In the genomic region with DNA sequence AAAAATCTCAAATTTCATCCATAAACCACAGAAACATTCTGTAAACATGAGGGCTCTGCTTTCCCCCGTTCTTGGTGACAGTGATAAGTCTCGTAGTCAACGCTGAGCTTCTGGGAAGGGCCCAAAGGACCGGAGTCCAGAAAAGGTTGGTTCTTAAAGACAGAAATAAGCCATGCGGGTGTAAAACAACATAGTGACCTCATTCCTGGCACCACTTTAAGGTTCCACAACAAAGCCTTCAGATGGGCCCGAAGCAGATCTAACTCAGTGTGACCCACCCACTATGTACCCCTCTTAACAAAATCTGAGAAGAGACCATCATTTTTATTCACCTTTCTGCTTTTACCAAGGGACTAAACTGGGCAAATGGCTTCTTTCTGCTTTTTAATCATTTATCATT, we compare ENCODE assay signal across 18 mouse cellular contexts. TPM values are rescaled to one million over a fixed set of nuclear protein-coding genes. Genes with fewer than 3 reads are reported as not detected.
"Had no signal": no experiment of that assay in that cellular context is flagged by ENCODE, and none has a peak within 500 bp of the region (broad histone marks: within the 10 kb centered on the region; RNA-seq: fewer than 3 reads in every experiment).

No protein-coding gene starts in this region.

- H3K27ac ChIP-seq: kidney, postnatal 0 days; limb, embryonic 10.5 days; liver, embryonic 12.5 days; macrophage; midbrain, embryonic 15.5 days; neural tube, embryonic 13.5 days had no signal

- H3K4me1 ChIP-seq: limb, embryonic 10.5 days; liver, embryonic 12.5 days had no signal

- DNase-seq: kidney, adult 9 months; kidney, postnatal 36 days; layer of hippocampus, adult 9-11 months; lung, embryonic 14.5 days; lung, postnatal 10 days; retina, postnatal 1 day; right cerebral cortex, postnatal 4 days; spleen, adult 18-20 months; thymus, adult 18-20 months; thymus, postnatal 14 days had no signal

- H3K9me3 ChIP-seq: limb, embryonic 10.5 days; liver, embryonic 12.5 days; megakaryocyte, embryonic 14.5 days; midbrain, embryonic 15.5 days; neural tube, embryonic 13.5 days had no signal

- H3K9ac ChIP-seq: liver, embryonic 12.5 days; lung, embryonic 14.5 days; midbrain, embryonic 15.5 days; neural tube, embryonic 13.5 days had no signal

- ATAC-seq: liver, embryonic 12.5 days; midbrain, embryonic 15.5 days had no signal

- H3K4me3 ChIP-seq: limb, embryonic 10.5 days; liver, embryonic 12.5 days; megakaryocyte, embryonic 14.5 days; midbrain, embryonic 15.5 days; neural tube, embryonic 13.5 days had no signal

- H3K36me3 ChIP-seq: limb, embryonic 10.5 days; liver, embryonic 12.5 days; midbrain, embryonic 15.5 days; neural tube, embryonic 13.5 days had no signal

- H3K4me2 ChIP-seq: liver, embryonic 12.5 days; lung, embryonic 14.5 days; midbrain, embryonic 15.5 days; neural tube, embryonic 13.5 days had no signal

- H3K27me3 ChIP-seq: midbrain, embryonic 15.5 days; neural tube, embryonic 13.5 days had no signal

RNA-seq across cellular contexts. Expression of a gene that starts 10.2 kb away (rescaled TPM):
- polyA plus RNA-seq: liver, embryonic 12.5 days; liver, embryonic 16.5 days; macrophage had no signal
